Mouse (Mus musculus): ENCODE results near the gene 1700025G04Rik. TPM values are rescaled to one million over a fixed set of nuclear protein-coding genes. Genes with fewer than 3 reads are reported as not detected.

1700025G04Rik gene
- polyA plus RNA-seq, 1 experiment from 2014 or later, result 24.4 TPM

- no peaks in the 10 kb centered on the region for H3K4me1 ChIP-seq (ENCODE audit: control insufficient read depth, insufficient read depth, low read length)
- WGBS, result 92% methylated on average over 11 of the region's 11 CpGs
- H3K27ac ChIP-seq (ENCODE audit: low read depth, low read length), result no peak overlapping the region
- H3K9ac ChIP-seq (ENCODE audit: low read depth, low read length), result no peak overlapping the region
- H3K4me2 ChIP-seq (replicated peaks; ENCODE audit: low read depth, low read length), result no peak overlapping the region
- no peak for ATAC-seq (ENCODE audit: low FRiP score, low TSS enrichment)
- H3K27me3 ChIP-seq (ENCODE audit: control insufficient read depth, insufficient read depth, low read length), result no peaks in the 10 kb centered on the region
- no peaks in the 10 kb centered on the region for H3K9me3 ChIP-seq (ENCODE audit: control insufficient read depth, low read length)
- no peak overlapping the region for H3K4me3 ChIP-seq (ENCODE audit: low read length)
- H3K36me3 ChIP-seq (ENCODE audit: control insufficient read depth, insufficient read depth, low read length), result no peaks in the 10 kb centered on the region
Observed at GRCm38 (mm10) chr1:152063357-152064145, 26.4 kb downstream of the 1700025G04Rik start.

GRCm38 (mm10) chr1:152061745-152062144 lies 28.2 kb downstream of the 1700025G04Rik start:
- no peaks in the 10 kb centered on the region for H3K4me1 ChIP-seq (ENCODE audit: control insufficient read depth, insufficient read depth, low read length)
- H3K9me3 ChIP-seq (ENCODE audit: control insufficient read depth, low read length), result no peaks in the 10 kb centered on the region
- no peaks in the 10 kb centered on the region for H3K36me3 ChIP-seq (ENCODE audit: control insufficient read depth, insufficient read depth, low read length)
- H3K4me3 ChIP-seq (ENCODE audit: low read length), result no peak overlapping the region
- H3K4me2 ChIP-seq (replicated peaks; ENCODE audit: low read depth, low read length), result no peak overlapping the region
- H3K9ac ChIP-seq (ENCODE audit: low read depth, low read length), result no peak overlapping the region
- ATAC-seq (ENCODE audit: low FRiP score, low TSS enrichment), result no peak
- 80% methylated on average over 12 of the region's 12 CpGs for WGBS
- no peak overlapping the region for H3K27ac ChIP-seq (ENCODE audit: low read depth, low read length)
- no peaks in the 10 kb centered on the region for H3K27me3 ChIP-seq (ENCODE audit: control insufficient read depth, insufficient read depth, low read length)

- H3K4me2 ChIP-seq (replicated peaks; ENCODE audit: low read depth, low read length), result no peak overlapping the region
- H3K9ac ChIP-seq (ENCODE audit: low read depth, low read length), result no peak overlapping the region
- no peaks in the 10 kb centered on the region for H3K36me3 ChIP-seq (ENCODE audit: control insufficient read depth, insufficient read depth, low read length)
- 84% methylated on average over 3 of the region's 3 CpGs for WGBS
- no peaks in the 10 kb centered on the region for H3K4me1 ChIP-seq (ENCODE audit: control insufficient read depth, insufficient read depth, low read length)
- no peaks in the 10 kb centered on the region for H3K27me3 ChIP-seq (ENCODE audit: control insufficient read depth, insufficient read depth, low read length)
- no peak overlapping the region for H3K4me3 ChIP-seq (ENCODE audit: low read length)
- H3K9me3 ChIP-seq (ENCODE audit: control insufficient read depth, low read length), result no peaks in the 10 kb centered on the region
- no peak overlapping the region for H3K27ac ChIP-seq (ENCODE audit: low read depth, low read length)
- ATAC-seq (ENCODE audit: low FRiP score, low TSS enrichment), result no peak
Observed at GRCm38 (mm10) chr1:152060265-152060664, 29.7 kb downstream of the 1700025G04Rik start.

GRCm38 (mm10) chr1:152058776-152059175 lies 31.1 kb downstream of the 1700025G04Rik start:
- Histone ChIP-seq H3K9me3 (ENCODE audit: control insufficient read depth, low read length) (no peaks in the 10 kb centered on the region), H3K27me3 (ENCODE audit: control insufficient read depth, insufficient read depth, low read length) (no peaks in the 10 kb centered on the region), H3K4me3 (ENCODE audit: low read length) (no peak overlapping the region), H3K27ac (ENCODE audit: low read depth, low read length) (no peak overlapping the region), H3K4me1 (ENCODE audit: control insufficient read depth, insufficient read depth, low read length) (peaks cover 6% of the 10 kb centered on the region; the same call in 1 of the 2 replicates), H3K9ac (ENCODE audit: low read depth, low read length) (no peak overlapping the region), H3K36me3 (ENCODE audit: control insufficient read depth, insufficient read depth, low read length) (no peaks in the 10 kb centered on the region), H3K4me2 (replicated peaks; ENCODE audit: low read depth, low read length) (no peak overlapping the region)
- ATAC-seq (ENCODE audit: low FRiP score, low TSS enrichment), result no peak
- 74% methylated on average over 3 of the region's 3 CpGs for WGBS

- H3K36me3 ChIP-seq (ENCODE audit: control insufficient read depth, insufficient read depth, low read length), result no peaks in the 10 kb centered on the region
- no peaks in the 10 kb centered on the region for H3K27me3 ChIP-seq (ENCODE audit: control insufficient read depth, insufficient read depth, low read length)
- no peak for ATAC-seq (ENCODE audit: low FRiP score, low TSS enrichment)
- H3K4me2 ChIP-seq (replicated peaks; ENCODE audit: low read depth, low read length), result no peak overlapping the region
- H3K9ac ChIP-seq (ENCODE audit: low read depth, low read length), result no peak overlapping the region
- H3K27ac ChIP-seq (ENCODE audit: low read depth, low read length), result no peak overlapping the region
- H3K4me1 ChIP-seq (ENCODE audit: control insufficient read depth, insufficient read depth, low read length), result peaks cover 15% of the 10 kb centered on the region; the same call in 1 of the 2 replicates
- WGBS, result 66% methylated on average over 5 of the region's 5 CpGs
- H3K4me3 ChIP-seq (ENCODE audit: low read length), result no peak overlapping the region
- no peaks in the 10 kb centered on the region for H3K9me3 ChIP-seq (ENCODE audit: control insufficient read depth, low read length)
Observed at GRCm38 (mm10) chr1:152053112-152053511, 36.8 kb downstream of the 1700025G04Rik start.

GRCm38 (mm10) chr1:152051858-152052257 lies 38.1 kb downstream of the 1700025G04Rik start:
- Histone ChIP-seq H3K4me1 (ENCODE audit: control insufficient read depth, insufficient read depth, low read length) (peaks cover 17% of the 10 kb centered on the region; the same call in 1 of the 2 replicates), H3K36me3 (ENCODE audit: control insufficient read depth, insufficient read depth, low read length) (no peaks in the 10 kb centered on the region), H3K4me3 (ENCODE audit: low read length) (no peak overlapping the region), H3K4me2 (replicated peaks; ENCODE audit: low read depth, low read length) (no peak overlapping the region), H3K27ac (ENCODE audit: low read depth, low read length) (no peak overlapping the region), H3K9ac (ENCODE audit: low read depth, low read length) (no peak overlapping the region), H3K9me3 (ENCODE audit: control insufficient read depth, low read length) (no peaks in the 10 kb centered on the region), H3K27me3 (ENCODE audit: control insufficient read depth, insufficient read depth, low read length) (no peaks in the 10 kb centered on the region)
- 60% methylated on average over 9 of the region's 9 CpGs for WGBS
- no peak for ATAC-seq (ENCODE audit: low FRiP score, low TSS enrichment)

GRCm38 (mm10) chr1:152050037-152050436 lies 39.9 kb downstream of the 1700025G04Rik start:
- Histone ChIP-seq H3K4me1 (ENCODE audit: control insufficient read depth, insufficient read depth, low read length) (peaks cover 22% of the 10 kb centered on the region; the same call in 1 of the 2 replicates), H3K4me3 (ENCODE audit: low read length) (no peak overlapping the region), H3K9ac (ENCODE audit: low read depth, low read length) (no peak overlapping the region), H3K4me2 (replicated peaks; ENCODE audit: low read depth, low read length) (no peak overlapping the region), H3K36me3 (ENCODE audit: control insufficient read depth, insufficient read depth, low read length) (no peaks in the 10 kb centered on the region), H3K27me3 (ENCODE audit: control insufficient read depth, insufficient read depth, low read length) (no peaks in the 10 kb centered on the region), H3K27ac (ENCODE audit: low read depth, low read length) (no peak overlapping the region), H3K9me3 (ENCODE audit: control insufficient read depth, low read length) (no peaks in the 10 kb centered on the region)
- no peak for ATAC-seq (ENCODE audit: low FRiP score, low TSS enrichment)
- WGBS, result 77% methylated on average over 7 of the region's 7 CpGs

GRCm38 (mm10) chr1:152048291-152048690 lies 41.6 kb downstream of the 1700025G04Rik start:
- Histone ChIP-seq H3K36me3 (ENCODE audit: control insufficient read depth, insufficient read depth, low read length) (no peaks in the 10 kb centered on the region), H3K27me3 (ENCODE audit: control insufficient read depth, insufficient read depth, low read length) (no peaks in the 10 kb centered on the region), H3K27ac (ENCODE audit: low read depth, low read length) (no peak overlapping the region), H3K4me2 (replicated peaks; ENCODE audit: low read depth, low read length) (no peak overlapping the region), H3K9me3 (ENCODE audit: control insufficient read depth, low read length) (no peaks in the 10 kb centered on the region), H3K4me3 (ENCODE audit: low read length) (no peak overlapping the region), H3K4me1 (ENCODE audit: control insufficient read depth, insufficient read depth, low read length) (peaks cover 16% of the 10 kb centered on the region; the same call in 1 of the 2 replicates), H3K9ac (ENCODE audit: low read depth, low read length) (no peak overlapping the region)
- ATAC-seq (ENCODE audit: low FRiP score, low TSS enrichment), result no peak
- WGBS, result 58% methylated on average over 4 of the region's 4 CpGs

GRCm38 (mm10) chr1:152047416-152047815 lies 42.5 kb downstream of the 1700025G04Rik start:
- H3K9me3 ChIP-seq (ENCODE audit: control insufficient read depth, low read length), result no peaks in the 10 kb centered on the region
- 3% methylated on average over 5 of the region's 5 CpGs for WGBS

More at GRCm38 (mm10) chr1:152047416-152047815, 42.5 kb downstream of the 1700025G04Rik start:
- no peak overlapping the region for H3K27ac ChIP-seq (ENCODE audit: low read depth, low read length)
- no peak overlapping the region for H3K4me2 ChIP-seq (replicated peaks; ENCODE audit: low read depth, low read length)
- no peak overlapping the region for H3K9ac ChIP-seq (ENCODE audit: low read depth, low read length)
- no peaks in the 10 kb centered on the region for H3K27me3 ChIP-seq (ENCODE audit: control insufficient read depth, insufficient read depth, low read length)
- no peaks in the 10 kb centered on the region for H3K36me3 ChIP-seq (ENCODE audit: control insufficient read depth, insufficient read depth, low read length)
- H3K4me3 ChIP-seq (ENCODE audit: low read length), result no peak overlapping the region
- peak; percentile 45; the same call in 1 of the 2 replicates for ATAC-seq (ENCODE audit: low FRiP score, low TSS enrichment)
- peaks cover 17% of the 10 kb centered on the region; the same call in 1 of the 2 replicates for H3K4me1 ChIP-seq (ENCODE audit: control insufficient read depth, insufficient read depth, low read length)

Measured in kidney, embryonic 14.5 days (tissue).